Mouse (Mus musculus): ENCODE results near the gene Gm20388. TPM values are rescaled to one million over a fixed set of nuclear protein-coding genes. Genes with fewer than 3 reads are reported as not detected.
A peak's percentile ranks its signal among the peaks of the same experiment; 100 is the strongest.

The Gm20388 gene
- polyA plus RNA-seq, 1 experiment: 10.6 TPM

DNA sequence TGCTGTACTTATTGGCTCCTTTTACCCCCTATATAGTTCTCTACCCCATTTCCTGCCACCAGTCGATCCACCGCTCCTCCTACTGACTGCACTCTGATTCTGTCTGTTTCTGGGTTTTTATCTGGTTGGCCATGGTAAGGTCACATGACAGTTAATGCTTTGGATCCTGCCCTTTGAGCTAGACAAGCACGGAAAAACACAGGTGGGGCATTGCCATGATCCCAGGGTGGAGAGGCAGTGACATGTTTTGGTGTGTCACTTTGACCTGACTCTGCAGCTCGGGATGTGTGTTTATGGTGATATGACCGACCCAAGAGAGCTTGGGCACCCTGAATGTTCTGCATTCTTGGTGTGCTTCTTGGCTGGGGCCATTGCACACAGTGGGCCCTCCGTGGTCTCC is 98.6 kb downstream of the Gm20388 start:
- WGBS: 71% methylated on average over 6 of the region's 6 CpGs
- no peak overlapping the region for H3K4me3 ChIP-seq (replicated peaks; ENCODE audit: control insufficient read depth, low read depth, low read length)
- no peak for TF ChIP-seq POLR2A (IDR thresholded peaks at IDR 0.05; ENCODE audit: borderline replicate concordance, control insufficient read depth, low read depth, low read length)
- no peak for TF ChIP-seq CTCF (IDR thresholded peaks at IDR 0.05; ENCODE audit: control insufficient read depth, insufficient read depth, low read length)
- H3K27ac ChIP-seq (ENCODE audit: control insufficient read depth, insufficient read depth, low read depth, low read length, poor library complexity): no peak overlapping the region
- H3K4me1 ChIP-seq (ENCODE audit: control insufficient read depth, insufficient read depth, low read length): no peaks in the 10 kb centered on the region

DNA sequence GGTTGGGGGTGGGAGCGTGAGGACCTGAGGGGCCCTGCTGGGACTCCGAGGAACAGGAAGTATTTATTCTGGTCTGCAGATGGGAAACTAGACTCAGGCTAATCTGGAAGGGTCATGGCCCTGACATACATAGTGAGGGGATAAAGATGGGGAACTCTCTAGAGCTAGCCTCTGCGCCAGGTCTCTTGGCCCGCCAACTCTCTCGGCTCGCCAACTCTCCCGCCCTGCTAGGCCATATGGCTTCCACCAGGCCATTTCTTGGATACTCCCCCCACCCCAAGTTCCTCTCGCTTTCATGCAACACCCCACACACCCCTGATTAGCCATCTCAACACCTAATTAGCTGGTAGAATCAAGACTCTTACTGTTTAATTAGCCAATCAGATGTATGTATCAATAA is 101.8 kb downstream of the Gm20388 start:
- TF ChIP-seq CTCF (IDR thresholded peaks at IDR 0.05; ENCODE audit: control insufficient read depth, insufficient read depth, low read length) (no peak), POLR2A (IDR thresholded peaks at IDR 0.05; ENCODE audit: borderline replicate concordance, control insufficient read depth, low read depth, low read length) (no peak)
- 80% methylated on average over 8 of the region's 8 CpGs for WGBS
- Histone ChIP-seq H3K4me1 (ENCODE audit: control insufficient read depth, insufficient read depth, low read length) (peaks cover 7% of the 10 kb centered on the region), H3K4me3 (replicated peaks; ENCODE audit: control insufficient read depth, low read depth, low read length) (no peak overlapping the region), H3K27ac (ENCODE audit: control insufficient read depth, insufficient read depth, low read depth, low read length, poor library complexity) (no peak overlapping the region)

DNA sequence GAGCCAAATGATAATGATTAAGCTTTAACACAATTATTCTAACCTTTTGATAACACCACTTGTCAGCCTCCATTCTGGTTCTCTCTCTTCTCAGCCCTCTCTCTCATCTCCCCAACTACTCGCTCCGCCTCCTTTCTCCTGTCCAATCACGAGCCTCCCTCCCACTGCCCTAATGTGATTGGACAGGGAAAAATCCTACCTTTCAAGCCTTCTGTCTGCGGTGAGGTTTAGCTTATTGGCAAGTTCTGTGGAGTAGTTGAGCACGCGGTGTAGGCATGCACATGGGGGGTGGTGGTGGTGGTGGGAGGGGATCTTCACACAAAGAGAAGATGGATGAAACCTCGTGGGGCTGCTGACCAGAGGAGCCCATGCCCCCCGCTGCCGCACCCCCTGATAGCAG is 102.3 kb downstream of the Gm20388 start:
- no peak overlapping the region for H3K4me3 ChIP-seq (replicated peaks; ENCODE audit: control insufficient read depth, low read depth, low read length)
- TF ChIP-seq POLR2A (IDR thresholded peaks at IDR 0.05; ENCODE audit: borderline replicate concordance, control insufficient read depth, low read depth, low read length) (no peak), CTCF (IDR thresholded peaks at IDR 0.05; ENCODE audit: control insufficient read depth, insufficient read depth, low read length) (no peak)
- H3K27ac ChIP-seq (ENCODE audit: control insufficient read depth, insufficient read depth, low read depth, low read length, poor library complexity): peak overlapping the region; percentile 15; the same call in 1 of the 2 replicates
- 62% methylated on average over 9 of the region's 9 CpGs for WGBS
- H3K4me1 ChIP-seq (ENCODE audit: control insufficient read depth, insufficient read depth, low read length): peaks cover 7% of the 10 kb centered on the region

DNA sequence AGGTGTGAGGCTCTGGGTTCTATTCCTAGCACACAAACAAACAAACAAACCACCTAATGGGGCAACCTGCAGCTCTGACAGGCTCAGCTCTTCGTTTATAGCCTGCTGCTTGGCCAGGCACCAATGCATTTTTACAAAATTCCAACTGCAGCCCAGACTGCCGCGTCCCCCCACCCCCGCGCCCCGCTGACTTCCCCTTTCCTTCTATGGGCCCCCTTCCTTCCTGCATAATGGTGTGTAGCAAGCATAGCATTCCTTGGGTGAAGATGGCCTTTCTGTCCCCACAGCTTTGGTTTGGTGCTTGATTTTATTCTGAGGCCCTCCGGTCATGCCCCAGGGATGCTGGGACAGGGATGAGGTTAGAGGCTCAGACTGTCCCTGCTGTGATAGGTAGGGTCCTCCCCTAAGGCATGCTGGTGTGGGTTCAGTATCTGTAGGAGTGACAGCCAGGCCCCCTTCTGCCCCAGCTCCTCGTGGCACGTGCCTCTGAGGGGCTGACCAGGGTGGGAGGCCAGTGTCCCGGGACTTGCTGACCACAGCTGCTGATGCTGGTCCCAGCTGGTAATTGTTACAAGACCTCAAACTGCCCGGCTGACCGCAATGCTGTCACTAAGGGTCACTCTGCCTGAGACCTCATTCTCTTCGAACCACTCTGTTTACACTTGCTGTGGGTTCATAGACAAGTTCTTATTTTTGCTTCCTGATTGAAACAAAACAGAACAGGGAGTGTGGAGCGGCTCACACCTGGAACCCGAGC is 103.8 kb downstream of the Gm20388 start:
- 25% methylated on average over 15 of the region's 15 CpGs for WGBS
- peak overlapping the region; percentile 68 for H3K27ac ChIP-seq (ENCODE audit: control insufficient read depth, insufficient read depth, low read depth, low read length, poor library complexity)
- H3K4me1 ChIP-seq (ENCODE audit: control insufficient read depth, insufficient read depth, low read length): peaks cover 7% of the 10 kb centered on the region
- no peak overlapping the region for H3K4me3 ChIP-seq (replicated peaks; ENCODE audit: control insufficient read depth, low read depth, low read length)
- TF ChIP-seq POLR2A (IDR thresholded peaks at IDR 0.05; ENCODE audit: borderline replicate concordance, control insufficient read depth, low read depth, low read length) (no peak), CTCF (IDR thresholded peaks at IDR 0.05; ENCODE audit: control insufficient read depth, insufficient read depth, low read length) (no peak)

DNA sequence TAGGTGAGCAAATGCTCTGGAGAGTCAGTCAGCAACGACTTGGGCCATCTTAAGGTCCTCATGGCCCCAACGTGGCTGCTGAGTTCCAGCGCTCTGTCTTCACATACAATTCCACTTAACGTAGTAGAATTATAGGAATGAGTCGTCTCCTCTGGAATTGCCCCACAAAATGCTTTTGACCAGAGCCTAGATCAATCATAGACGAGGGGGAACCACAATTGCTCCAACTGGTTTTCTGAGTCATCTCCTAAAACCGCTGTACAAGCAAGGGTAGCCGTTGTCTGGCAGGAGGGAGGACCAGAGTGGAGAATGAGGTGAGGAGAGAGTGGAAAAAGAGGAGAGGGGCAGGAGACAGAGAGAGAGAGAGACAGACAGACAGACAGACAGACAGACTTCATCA is 105.3 kb downstream of the Gm20388 start:
- peak overlapping the region; percentile 76 for H3K27ac ChIP-seq (ENCODE audit: control insufficient read depth, insufficient read depth, low read depth, low read length, poor library complexity)
- H3K4me1 ChIP-seq (ENCODE audit: control insufficient read depth, insufficient read depth, low read length): peaks cover 7% of the 10 kb centered on the region
- 56% methylated on average over 8 of the region's 8 CpGs for WGBS
- no peak for TF ChIP-seq CTCF (IDR thresholded peaks at IDR 0.05; ENCODE audit: control insufficient read depth, insufficient read depth, low read length)
- H3K4me3 ChIP-seq (replicated peaks; ENCODE audit: control insufficient read depth, low read depth, low read length): no peak overlapping the region

DNA sequence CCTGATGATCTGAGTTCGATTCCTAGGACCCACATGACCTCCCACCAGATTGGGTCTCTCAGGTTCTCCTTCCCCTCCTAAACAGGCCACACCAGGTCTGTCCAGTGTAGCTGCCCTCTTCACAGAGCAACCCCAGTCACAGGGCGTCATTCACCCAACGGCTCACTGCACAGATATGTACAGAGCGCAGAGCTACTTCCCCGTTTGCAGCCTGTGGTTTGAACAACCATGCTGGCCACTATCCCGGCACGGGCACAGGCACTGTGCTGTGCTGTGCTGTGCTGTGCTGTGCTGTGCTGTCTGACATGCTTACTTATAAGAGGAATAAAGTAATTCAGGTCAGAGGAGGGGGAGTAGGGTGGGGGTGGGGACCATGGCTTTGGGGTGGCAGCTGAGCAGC is 105.8 kb downstream of the Gm20388 start:
- WGBS: 6% methylated on average over 7 of the region's 7 CpGs
- Histone ChIP-seq H3K4me1 (ENCODE audit: control insufficient read depth, insufficient read depth, low read length) (peaks cover 7% of the 10 kb centered on the region), H3K27ac (ENCODE audit: control insufficient read depth, insufficient read depth, low read depth, low read length, poor library complexity) (peak overlapping the region; percentile 76), H3K4me3 (replicated peaks; ENCODE audit: control insufficient read depth, low read depth, low read length) (no peak overlapping the region)
- no peak for TF ChIP-seq POLR2A (IDR thresholded peaks at IDR 0.05; ENCODE audit: borderline replicate concordance, control insufficient read depth, low read depth, low read length)
- TF ChIP-seq CTCF (IDR thresholded peaks at IDR 0.05; ENCODE audit: control insufficient read depth, insufficient read depth, low read length): peak; percentile 9; the same call in 1 of the 2 replicates

DNA sequence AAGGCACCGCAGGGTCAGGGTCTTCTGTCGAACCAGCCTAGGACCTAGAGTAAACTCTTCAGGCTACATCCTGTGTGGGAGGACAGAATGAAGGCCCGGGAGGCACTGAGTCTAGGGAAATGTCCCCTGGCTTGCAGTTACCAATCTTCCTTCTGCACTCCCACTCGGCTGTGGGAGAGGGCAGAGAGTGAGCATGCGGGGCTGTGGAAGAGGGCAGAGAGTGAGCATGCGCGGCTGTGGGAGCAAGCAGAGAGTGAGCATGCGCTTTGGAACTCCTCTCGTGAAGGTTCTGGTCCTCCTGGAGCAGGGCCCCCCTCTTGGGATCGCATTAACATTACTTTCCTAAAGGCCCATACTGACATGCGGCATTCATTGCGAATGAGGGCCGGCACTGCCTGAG is 106.7 kb downstream of the Gm20388 start:
- no peak overlapping the region for H3K4me3 ChIP-seq (replicated peaks; ENCODE audit: control insufficient read depth, low read depth, low read length)
- peaks cover 7% of the 10 kb centered on the region for H3K4me1 ChIP-seq (ENCODE audit: control insufficient read depth, insufficient read depth, low read length)
- TF ChIP-seq CTCF (IDR thresholded peaks at IDR 0.05; ENCODE audit: control insufficient read depth, insufficient read depth, low read length) (no peak), POLR2A (IDR thresholded peaks at IDR 0.05; ENCODE audit: borderline replicate concordance, control insufficient read depth, low read depth, low read length) (no peak)
- H3K27ac ChIP-seq (ENCODE audit: control insufficient read depth, insufficient read depth, low read depth, low read length, poor library complexity): no peak overlapping the region; the same call in 1 of the 2 replicates
- WGBS: 92% methylated on average over 13 of the region's 13 CpGs

DNA sequence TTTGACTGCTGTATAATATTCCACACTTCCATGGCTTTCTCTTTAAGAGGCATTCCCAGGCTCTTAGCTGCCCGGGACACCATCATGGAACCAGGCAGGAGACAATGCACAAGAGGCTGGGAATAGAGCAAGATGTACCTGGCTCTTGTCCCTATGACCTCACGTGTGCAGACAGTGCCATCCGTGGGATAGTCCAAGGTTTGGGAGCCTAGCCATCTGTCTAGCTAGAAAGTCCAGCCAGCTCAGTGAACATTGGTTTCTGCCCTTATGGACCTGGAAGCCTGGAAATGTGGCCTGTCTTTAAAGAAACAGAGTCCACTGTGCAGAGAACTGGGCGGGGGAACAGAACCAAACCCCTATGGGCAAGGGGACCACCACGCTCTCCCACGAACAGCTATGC is 107.1 kb downstream of the Gm20388 start:
- no peak overlapping the region for H3K27ac ChIP-seq (ENCODE audit: control insufficient read depth, insufficient read depth, low read depth, low read length, poor library complexity)
- peaks cover 7% of the 10 kb centered on the region for H3K4me1 ChIP-seq (ENCODE audit: control insufficient read depth, insufficient read depth, low read length)
- 87% methylated on average over 6 of the region's 6 CpGs for WGBS
- no peak overlapping the region for H3K4me3 ChIP-seq (replicated peaks; ENCODE audit: control insufficient read depth, low read depth, low read length)
- no peak for TF ChIP-seq POLR2A (IDR thresholded peaks at IDR 0.05; ENCODE audit: borderline replicate concordance, control insufficient read depth, low read depth, low read length)
- no peak for TF ChIP-seq CTCF (IDR thresholded peaks at IDR 0.05; ENCODE audit: control insufficient read depth, insufficient read depth, low read length)

DNA sequence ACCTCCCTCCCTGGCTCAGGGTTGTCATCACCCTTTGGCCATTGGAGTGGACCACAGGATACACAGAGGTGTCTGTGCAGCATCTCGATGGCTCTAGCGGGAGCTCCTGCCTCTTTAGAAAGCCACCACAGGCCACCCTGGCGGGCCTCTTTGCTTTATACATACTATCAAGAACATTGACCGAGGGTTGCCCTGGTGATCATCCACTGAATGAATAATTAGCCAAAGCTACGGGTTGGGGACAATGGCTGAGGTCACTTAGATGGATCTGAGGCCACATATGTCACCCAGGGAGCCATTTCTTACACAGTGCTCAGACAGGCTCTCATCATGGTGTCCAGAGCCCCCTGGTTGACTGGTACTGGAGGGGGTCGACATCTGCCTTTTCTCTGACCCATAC is 107.7 kb downstream of the Gm20388 start:
- Histone ChIP-seq H3K4me1 (ENCODE audit: control insufficient read depth, insufficient read depth, low read length) (peaks cover 7% of the 10 kb centered on the region), H3K27ac (ENCODE audit: control insufficient read depth, insufficient read depth, low read depth, low read length, poor library complexity) (no peak overlapping the region), H3K4me3 (replicated peaks; ENCODE audit: control insufficient read depth, low read depth, low read length) (no peak overlapping the region)
- no peak for TF ChIP-seq POLR2A (IDR thresholded peaks at IDR 0.05; ENCODE audit: borderline replicate concordance, control insufficient read depth, low read depth, low read length)
- no peak for TF ChIP-seq CTCF (IDR thresholded peaks at IDR 0.05; ENCODE audit: control insufficient read depth, insufficient read depth, low read length)
- 85% methylated on average over 6 of the region's 6 CpGs for WGBS

All from bone marrow, adult 2 months (tissue).